Mouse (Mus musculus) frontal cortex, postnatal 36 days (tissue): ENCODE measurements around the gene Cd247.

ENCODE experiments used
- DNase-seq, 2 experiments: peaks; one replicate each; pipeline ENCODE4 v3.0.0; 2022; ENCODE audit warnings: low spot score in 2 of 2

The Cd247 gene

GRCm38 (mm10) chr1:165909471-165909870 is 121.0 kb downstream of the Cd247 start:
- no peak for DNase-seq

- no peak for DNase-seq
Measured at GRCm38 (mm10) chr1:165913720-165914415, 125.4 kb downstream of the Cd247 start.

- DNase-seq = no peak
Measured at GRCm38 (mm10) chr1:165914416-165914801, 125.9 kb downstream of the Cd247 start.

GRCm38 (mm10) chr1:165921026-165921425 is 132.5 kb downstream of the Cd247 start:
- no peak for DNase-seq

- DNase-seq = no peak
Measured at GRCm38 (mm10) chr1:165922488-165922887, 134.0 kb downstream of the Cd247 start.

GRCm38 (mm10) chr1:165925207-165925606 is 136.7 kb downstream of the Cd247 start:
- DNase-seq = no peak
